Mouse (Mus musculus): ENCODE results near the gene Dlg1. TPM values are rescaled to one million over a fixed set of nuclear protein-coding genes. Genes with fewer than 3 reads are reported as not detected.

Gene Dlg1
- polyA plus RNA-seq, 1 experiment = 0.45 TPM

- Histone ChIP-seq H3K27me3 (ENCODE audit: control insufficient read depth) (no peaks in the 10 kb centered on the region; the same call in 1 of the 2 replicates), H3K4me1 (ENCODE audit: control insufficient read depth) (peaks cover 5% of the 10 kb centered on the region; the same call in 1 of the 2 replicates), H3K9me3 (ENCODE audit: control insufficient read depth, low read length) (no peaks in the 10 kb centered on the region), H3K4me3 (replicated peaks) (no peak overlapping the region), H3K36me3 (ENCODE audit: control insufficient read depth) (no peaks in the 10 kb centered on the region)
- TF ChIP-seq GATA1 (IDR thresholded peaks at IDR 0.05; ENCODE audit: low read length) = no peak
- no peak for TF ChIP-seq TAL1 (IDR thresholded peaks at IDR 0.05; ENCODE audit: low read length)
Measured at GRCm38 (mm10) chr16:31893396-31894141, 230.3 kb downstream of the Dlg1 start.

DNA sequence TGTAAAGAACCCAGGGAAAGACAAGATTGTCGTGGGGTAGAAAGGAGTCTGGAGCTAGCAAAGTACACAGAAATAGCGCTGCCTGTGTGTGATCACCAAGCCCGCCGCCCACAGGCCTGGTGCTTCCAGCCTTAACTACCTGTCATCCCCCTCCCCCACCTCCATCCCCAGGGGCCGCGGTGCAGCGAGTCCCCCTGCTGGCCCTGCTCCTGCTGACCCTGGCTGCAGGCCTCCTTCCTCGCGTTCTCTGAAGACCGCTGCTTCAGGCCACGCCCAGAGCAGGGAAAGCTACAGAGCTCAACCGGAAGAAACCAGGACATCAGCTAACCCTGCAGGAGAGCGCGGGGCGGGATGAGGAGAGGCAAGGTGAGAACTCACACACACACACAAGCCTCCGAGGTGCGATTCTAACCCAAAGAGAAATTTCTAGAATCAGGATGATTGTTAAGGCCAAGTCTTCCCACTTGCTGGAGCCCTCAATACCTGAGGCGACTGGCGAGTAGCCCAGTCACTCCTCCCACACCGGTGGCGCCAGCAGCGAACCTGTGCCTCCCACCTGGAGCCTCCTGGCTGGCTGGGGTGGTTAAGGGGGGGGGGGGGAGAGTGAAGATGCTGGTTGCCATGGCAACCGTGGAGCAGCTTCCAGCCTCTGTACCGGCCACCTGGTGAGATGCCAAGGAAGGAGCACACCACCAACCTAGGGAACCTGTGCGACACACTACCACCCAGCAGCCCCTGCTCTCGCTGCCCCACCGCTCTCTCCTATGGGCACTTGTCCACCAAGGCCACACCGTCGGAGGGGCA lies 233.9 kb downstream of the Dlg1 start:
- Histone ChIP-seq H3K4me3 (replicated peaks) (no peak overlapping the region), H3K4me1 (ENCODE audit: control insufficient read depth) (peaks cover 5% of the 10 kb centered on the region; the same call in 1 of the 2 replicates), H3K27me3 (ENCODE audit: control insufficient read depth) (no peaks in the 10 kb centered on the region; the same call in 1 of the 2 replicates), H3K36me3 (ENCODE audit: control insufficient read depth) (no peaks in the 10 kb centered on the region), H3K9me3 (ENCODE audit: control insufficient read depth, low read length) (peaks cover 2% of the 10 kb centered on the region)
- TF ChIP-seq TAL1 (IDR thresholded peaks at IDR 0.05; ENCODE audit: low read length) (no peak), GATA1 (IDR thresholded peaks at IDR 0.05; ENCODE audit: low read length) (no peak)

- H3K27me3 ChIP-seq (ENCODE audit: control insufficient read depth) = no peaks in the 10 kb centered on the region; the same call in 1 of the 2 replicates
- H3K36me3 ChIP-seq (ENCODE audit: control insufficient read depth) = no peaks in the 10 kb centered on the region
Measured at GRCm38 (mm10) chr16:31898546-31899326, 235.5 kb downstream of the Dlg1 start.

DNA sequence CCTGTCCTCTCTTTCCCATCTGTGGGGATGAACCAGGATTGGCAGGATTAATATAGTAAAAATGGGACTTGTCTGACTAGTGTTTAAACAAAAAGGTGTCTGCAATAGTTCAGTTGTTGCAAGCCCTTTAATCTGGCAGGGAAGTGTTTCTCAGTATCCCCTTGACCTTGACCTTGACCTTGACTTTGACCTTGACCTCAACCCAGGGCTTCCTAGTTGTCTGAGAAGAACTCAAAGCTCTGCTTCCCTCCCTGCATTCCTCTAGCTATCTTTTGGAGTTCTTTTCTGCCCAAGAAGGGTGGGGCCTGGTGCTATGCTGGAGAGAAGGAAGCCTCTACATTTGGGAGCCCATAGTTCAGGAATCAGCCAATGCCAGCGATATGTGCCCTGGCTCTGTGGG lies 238.6 kb downstream of the Dlg1 start:
- TF ChIP-seq GATA1 (IDR thresholded peaks at IDR 0.05; ENCODE audit: low read length) (no peak), TAL1 (IDR thresholded peaks at IDR 0.05; ENCODE audit: low read length) (no peak)
- Histone ChIP-seq H3K4me3 (replicated peaks) (no peak overlapping the region), H3K27me3 (ENCODE audit: control insufficient read depth) (no peaks in the 10 kb centered on the region; the same call in 1 of the 2 replicates), H3K36me3 (ENCODE audit: control insufficient read depth) (no peaks in the 10 kb centered on the region), H3K4me1 (ENCODE audit: control insufficient read depth) (peaks cover 14% of the 10 kb centered on the region), H3K9me3 (ENCODE audit: control insufficient read depth, low read length) (peaks cover 2% of the 10 kb centered on the region)

More at GRCm38 (mm10) chr16:31898546-31899326, 235.5 kb downstream of the Dlg1 start:
- peaks cover 2% of the 10 kb centered on the region for H3K9me3 ChIP-seq (ENCODE audit: control insufficient read depth, low read length)
- TF ChIP-seq TAL1 (IDR thresholded peaks at IDR 0.05; ENCODE audit: low read length) (no peak), GATA1 (IDR thresholded peaks at IDR 0.05; ENCODE audit: low read length) (no peak)
- H3K4me1 ChIP-seq (ENCODE audit: control insufficient read depth) = peaks cover 5% of the 10 kb centered on the region; the same call in 1 of the 2 replicates
- H3K4me3 ChIP-seq (replicated peaks) = no peak overlapping the region

DNA sequence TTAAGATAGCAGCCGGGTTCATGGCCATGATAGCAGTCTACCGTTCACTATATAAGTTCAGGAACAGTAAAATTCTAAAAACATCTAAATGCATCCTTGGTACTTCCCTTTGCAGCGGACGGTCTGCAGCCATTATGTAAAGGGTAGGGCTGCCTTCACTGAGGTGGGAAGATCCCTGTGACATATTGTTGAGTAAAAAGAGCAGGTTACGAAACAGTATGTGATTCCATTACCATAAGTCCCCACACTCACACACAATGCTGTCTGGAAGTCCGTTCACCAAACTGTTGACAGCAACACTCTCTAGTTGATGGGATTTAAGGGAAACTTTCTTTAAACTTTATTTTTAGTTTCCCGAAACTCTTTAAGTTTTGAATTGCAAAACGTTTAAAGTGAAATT lies 240.0 kb downstream of the Dlg1 start:
- Histone ChIP-seq H3K9me3 (ENCODE audit: control insufficient read depth, low read length) (peaks cover 2% of the 10 kb centered on the region), H3K27me3 (ENCODE audit: control insufficient read depth) (no peaks in the 10 kb centered on the region), H3K4me3 (replicated peaks) (no peak overlapping the region), H3K4me1 (ENCODE audit: control insufficient read depth) (peaks cover 10% of the 10 kb centered on the region), H3K36me3 (ENCODE audit: control insufficient read depth) (no peaks in the 10 kb centered on the region)
- no peak for TF ChIP-seq TAL1 (IDR thresholded peaks at IDR 0.05; ENCODE audit: low read length)
- TF ChIP-seq GATA1 (IDR thresholded peaks at IDR 0.05; ENCODE audit: low read length) = no peak

- no peaks in the 10 kb centered on the region for H3K9me3 ChIP-seq (ENCODE audit: control insufficient read depth, low read length)
- H3K4me3 ChIP-seq (replicated peaks) = no peak overlapping the region
- H3K27me3 ChIP-seq (ENCODE audit: control insufficient read depth) = peaks cover 12% of the 10 kb centered on the region
- no peaks in the 10 kb centered on the region for H3K36me3 ChIP-seq (ENCODE audit: control insufficient read depth)
- TF ChIP-seq TAL1 (IDR thresholded peaks at IDR 0.05; ENCODE audit: low read length) (no peak), GATA1 (IDR thresholded peaks at IDR 0.05; ENCODE audit: low read length) (no peak)
- peaks cover 11% of the 10 kb centered on the region for H3K4me1 ChIP-seq (ENCODE audit: control insufficient read depth)
Measured at GRCm38 (mm10) chr16:31905331-31905730, 242.1 kb downstream of the Dlg1 start.

DNA sequence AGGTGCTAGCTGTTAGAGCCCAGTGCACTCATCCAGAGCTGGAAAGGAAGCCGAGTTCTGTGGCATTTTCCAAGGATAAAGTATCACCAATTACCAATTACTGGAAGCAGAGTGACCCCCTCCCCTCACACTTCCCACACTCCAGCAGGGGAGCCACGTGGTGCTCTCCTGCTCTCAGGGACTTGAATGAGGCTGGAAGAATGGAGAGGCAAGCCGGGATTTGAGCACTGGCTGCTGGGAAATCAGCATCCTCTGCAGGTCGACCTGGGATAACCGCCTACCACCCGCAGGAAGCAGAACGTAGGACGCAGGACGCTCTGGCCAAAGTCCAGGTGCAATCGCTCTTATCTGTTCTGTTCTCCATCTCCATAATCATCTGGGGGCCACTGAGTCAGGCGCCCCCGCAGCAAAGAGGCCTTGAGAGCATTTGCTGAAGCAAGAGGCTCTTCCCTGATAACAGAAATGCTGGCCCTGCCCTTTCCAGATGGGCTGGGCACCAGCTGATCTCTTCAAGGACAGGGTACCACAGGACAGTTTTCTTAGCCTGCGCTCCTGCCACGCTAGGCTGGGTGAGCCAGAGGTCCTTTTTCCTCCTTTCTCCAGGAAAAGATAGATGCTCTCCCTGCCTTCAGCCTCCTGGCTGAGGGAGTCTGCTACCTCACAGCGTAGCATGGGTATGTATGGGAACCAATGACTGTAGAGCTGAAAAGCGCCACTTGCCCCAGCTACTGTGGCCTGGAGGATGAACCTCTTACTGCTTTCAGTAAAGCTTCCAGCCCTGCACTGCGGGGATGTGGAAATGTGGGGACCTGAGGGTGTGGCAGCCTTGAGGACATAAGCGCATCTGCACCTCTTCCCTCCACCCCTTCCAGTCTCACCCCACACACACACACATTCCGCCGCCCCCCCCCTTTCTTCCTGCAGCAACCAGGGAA lies 242.9 kb downstream of the Dlg1 start:
- Histone ChIP-seq H3K36me3 (ENCODE audit: control insufficient read depth) (no peaks in the 10 kb centered on the region), H3K4me1 (ENCODE audit: control insufficient read depth) (peaks cover 12% of the 10 kb centered on the region), H3K4me3 (replicated peaks) (no peak overlapping the region), H3K27me3 (ENCODE audit: control insufficient read depth) (peaks cover 15% of the 10 kb centered on the region), H3K9me3 (ENCODE audit: control insufficient read depth, low read length) (no peaks in the 10 kb centered on the region)
- TF ChIP-seq TAL1 (IDR thresholded peaks at IDR 0.05; ENCODE audit: low read length) (no peak), GATA1 (IDR thresholded peaks at IDR 0.05; ENCODE audit: low read length) (no peak)

DNA sequence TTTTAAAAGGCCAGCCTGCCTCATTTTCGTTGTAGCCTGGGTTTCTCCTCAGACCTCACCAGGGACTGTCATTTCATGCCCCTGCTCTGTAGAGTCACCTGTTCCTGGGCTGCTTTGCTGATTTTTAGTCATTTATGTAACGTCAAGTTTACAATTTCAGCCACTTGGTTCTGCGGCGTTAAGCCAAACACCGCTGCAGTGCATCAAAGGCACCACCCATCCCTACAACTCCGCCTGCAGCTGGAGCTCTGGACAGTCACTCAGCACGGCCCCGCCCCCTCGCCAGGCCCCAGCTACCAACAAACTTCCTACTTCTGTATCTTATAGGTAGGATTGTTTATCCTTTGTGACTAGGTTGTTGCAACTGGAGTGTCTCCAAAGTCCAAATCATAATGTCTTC lies 243.7 kb downstream of the Dlg1 start:
- no peaks in the 10 kb centered on the region for H3K9me3 ChIP-seq (ENCODE audit: control insufficient read depth, low read length)
- H3K27me3 ChIP-seq (ENCODE audit: control insufficient read depth) = peaks cover 15% of the 10 kb centered on the region
- peaks cover 12% of the 10 kb centered on the region for H3K4me1 ChIP-seq (ENCODE audit: control insufficient read depth)
- no peaks in the 10 kb centered on the region for H3K36me3 ChIP-seq (ENCODE audit: control insufficient read depth)
- no peak for TF ChIP-seq GATA1 (IDR thresholded peaks at IDR 0.05; ENCODE audit: low read length)
- no peak for TF ChIP-seq TAL1 (IDR thresholded peaks at IDR 0.05; ENCODE audit: low read length)
- no peak overlapping the region for H3K4me3 ChIP-seq (replicated peaks)

All from erythroblast, embryonic 14.5 days (primary cell).